Mouse (Mus musculus) left cerebral cortex, postnatal 14 days (tissue): Measurements from ENCODE around the gene Anks1b. TPM values are rescaled to one million over a fixed set of nuclear protein-coding genes. Genes with fewer than 3 reads are reported as not detected.

Experiments used
- DNase-seq, 2 experiments: peaks; one replicate each; pipeline ENCODE4 v3.0.0; 2021 to 2022; ENCODE audit warnings: low spot score in 2 of 2, mixed read lengths in 1 of 2
- intact Hi-C: fragments of 180-260 bp; cut with DNase I; formaldehyde crosslinking; loops from one replicate; pipeline ENCODE4 v1.15.1; 2025
- total RNA-seq, 2 experiments: library from RNA; stranded (reverse); gene quantifications; 2 replicates each; pipeline ENCODE4 v1.2.3; 2021

Gene Anks1b
- total RNA-seq, 2 experiments from 2014 or later: 452 to 460 TPM

DNA sequence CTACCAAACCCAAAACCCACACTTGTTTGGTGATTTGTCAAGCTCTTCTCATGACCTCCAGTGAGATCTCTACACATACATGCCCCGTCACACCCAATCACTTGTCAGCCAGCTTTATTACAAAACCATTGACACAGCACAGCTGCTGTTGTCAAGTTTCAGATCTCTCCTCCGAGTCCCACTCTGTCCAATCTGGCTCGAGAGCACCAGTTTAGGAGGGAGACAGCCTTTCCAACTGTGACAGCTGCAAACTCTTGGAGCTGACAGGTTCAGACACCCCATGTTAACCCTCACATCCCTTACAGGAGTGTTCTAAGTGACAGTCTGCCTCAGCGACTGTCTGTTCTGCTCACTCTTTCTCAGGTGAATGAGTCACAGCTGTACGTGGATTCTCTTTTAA is 239.4 kb downstream of the Anks1b start:
- DNase-seq: no peak
- intact Hi-C loops: no loop called here

DNA sequence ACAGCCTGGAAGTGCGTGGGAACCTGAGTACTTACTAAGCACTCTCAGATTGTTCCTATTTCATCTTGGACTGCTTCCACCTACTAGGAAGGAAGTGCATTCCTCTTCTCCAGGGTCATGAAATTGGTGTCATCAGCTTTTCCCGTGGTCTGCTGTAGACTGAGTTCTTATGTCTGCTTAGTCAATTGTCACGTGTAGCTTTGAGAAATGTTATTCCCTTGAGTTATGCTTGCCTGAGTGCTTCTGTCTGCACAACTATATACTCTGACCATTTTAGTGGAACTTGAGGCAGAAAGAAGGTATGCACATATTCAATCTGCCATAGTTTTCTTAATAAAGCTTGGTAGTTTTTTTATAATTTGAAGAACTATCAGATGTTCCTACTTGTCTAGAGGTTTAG is 243.6 kb downstream of the Anks1b start:
- intact Hi-C loops: no loop called here
- DNase-seq: no peak

DNA sequence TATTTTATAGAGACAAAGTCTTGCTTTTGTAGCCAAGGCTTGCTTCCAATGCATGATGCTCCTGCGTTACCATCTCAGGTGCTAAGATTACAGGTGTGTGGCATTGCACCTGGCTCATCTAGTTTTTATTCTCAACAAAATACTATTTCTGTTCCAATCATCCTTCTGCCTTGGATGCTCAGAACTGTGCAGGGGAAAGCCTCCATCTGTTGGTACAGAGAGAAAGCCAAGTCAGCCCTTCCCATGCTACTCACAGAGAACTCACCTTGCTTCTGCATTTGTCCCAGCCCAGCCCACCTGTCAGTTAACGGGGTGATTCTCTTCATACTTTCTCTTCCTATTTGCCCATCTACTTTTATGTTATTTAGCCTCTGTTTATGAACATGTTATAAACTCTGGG is 244.5 kb downstream of the Anks1b start:
- intact Hi-C loops: no loop called here
- no peak for DNase-seq

DNA sequence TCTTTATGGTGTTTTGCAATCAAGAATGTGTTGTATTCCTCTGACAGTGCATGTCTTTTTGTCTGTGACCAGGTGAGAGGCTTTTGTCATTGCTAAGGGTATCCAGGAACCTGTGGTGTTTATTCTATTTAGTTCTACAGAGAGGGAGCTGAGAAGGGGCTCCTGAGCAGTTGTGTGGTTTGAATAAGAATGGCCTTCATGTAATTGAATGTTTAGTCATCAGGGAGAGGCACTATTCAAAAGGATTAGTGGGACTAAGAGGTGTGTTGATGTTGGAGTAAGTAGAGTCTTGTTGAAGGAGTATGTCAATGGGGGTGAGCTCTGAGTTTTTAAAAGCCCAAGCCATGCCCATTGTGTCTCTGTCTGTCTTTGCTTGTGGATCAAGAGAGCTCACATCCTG is 264.2 kb downstream of the Anks1b start:
- DNase-seq: no peak
- intact Hi-C loops: no loop called here

DNA sequence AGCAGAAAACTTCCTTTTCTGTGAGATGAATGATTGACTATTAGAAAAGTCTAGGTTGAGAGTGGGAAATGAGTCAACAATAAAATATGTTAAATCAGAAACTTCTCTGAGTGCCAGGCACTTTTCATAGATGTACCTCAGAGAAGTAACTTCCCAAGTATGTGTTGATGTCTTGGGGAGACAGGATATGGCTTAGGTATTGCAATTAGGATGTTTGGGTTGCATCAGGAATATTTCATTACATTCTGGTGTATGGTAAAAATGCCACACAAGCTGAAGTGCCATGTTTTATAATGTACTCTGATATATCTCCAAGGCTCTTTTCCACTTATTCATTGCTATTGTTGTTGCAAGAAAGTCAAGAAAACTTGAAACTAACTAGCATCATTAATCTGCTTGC is 267.6 kb downstream of the Anks1b start:
- intact Hi-C loops: no loop called here
- DNase-seq: no peak

DNA sequence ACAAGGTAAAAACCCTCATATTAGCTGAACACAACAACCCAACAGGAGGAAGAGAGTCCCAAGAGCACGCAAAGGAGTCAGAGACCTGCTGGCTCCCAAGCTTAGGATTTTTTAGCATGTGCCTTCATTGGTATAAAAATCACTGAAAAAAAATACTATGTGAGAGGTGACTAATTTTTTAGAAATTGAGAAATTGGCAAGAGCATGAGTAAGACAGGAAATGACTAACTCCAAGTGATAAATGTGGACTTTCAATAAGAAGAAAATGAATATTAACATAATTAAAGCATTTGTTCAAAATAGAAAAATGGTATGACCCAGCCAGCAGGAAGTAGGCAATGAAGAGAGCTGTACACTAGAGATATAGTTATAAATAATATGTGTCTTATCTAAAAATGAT is 271.1 kb downstream of the Anks1b start:
- no peak for DNase-seq
- intact Hi-C loops: no loop called here

DNA sequence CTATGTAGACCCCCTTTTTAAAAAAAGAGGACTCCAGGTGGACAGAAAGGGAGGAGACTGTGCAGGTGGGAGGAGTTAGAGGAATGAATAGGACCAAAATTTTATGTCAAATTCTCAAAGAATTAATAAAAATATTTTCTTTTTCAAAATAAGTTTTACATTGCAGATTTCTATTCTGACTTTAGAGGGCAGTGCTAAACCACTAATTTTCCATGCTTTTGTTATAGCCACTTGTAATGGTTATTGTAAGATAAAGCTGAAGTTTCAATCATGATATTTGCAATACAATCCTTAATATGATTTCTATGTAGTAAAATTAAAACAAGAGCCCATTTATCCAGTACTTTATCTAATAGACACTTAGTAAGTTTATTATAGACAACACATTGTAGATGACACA is 278.2 kb downstream of the Anks1b start:
- DNase-seq: no peak
- intact Hi-C loops: loop anchor here (2.0 to 10.0 kb wide), 2 partner anchors 433 to 539 kb away; no protein-coding TSS in a partner anchor

DNA sequence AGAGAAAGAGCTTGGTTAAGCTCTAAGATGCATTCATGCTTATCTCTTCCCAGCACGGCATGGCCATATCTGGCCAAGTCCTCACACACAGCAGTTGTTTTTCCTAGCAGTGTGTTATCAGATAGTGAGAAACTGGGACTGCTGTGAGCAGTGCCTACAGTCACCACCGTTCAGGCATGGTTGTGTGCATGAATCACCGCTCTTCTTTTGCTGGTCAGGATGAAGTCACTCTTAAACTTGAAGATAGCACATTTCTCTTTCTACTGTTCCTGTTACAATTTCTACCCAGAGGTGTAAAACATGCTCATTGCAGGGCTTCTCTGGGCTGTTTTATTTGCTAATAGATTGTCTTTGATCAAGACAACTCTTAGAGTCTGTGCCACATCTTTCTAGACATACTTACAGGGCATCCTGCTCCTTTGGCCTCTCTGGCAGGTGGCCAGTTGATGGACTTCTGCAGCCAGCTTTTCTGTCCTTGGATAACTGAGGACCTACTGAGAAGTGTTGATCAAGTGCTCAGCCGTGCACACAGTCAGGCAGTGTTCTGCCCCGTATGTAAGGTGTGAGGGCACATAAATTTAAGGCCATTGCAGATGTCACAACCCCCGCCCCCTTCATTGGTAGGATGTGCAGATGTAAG is 296.8 kb downstream of the Anks1b start:
- DNase-seq: peak in 1 of 2 experiments; percentile 7
- intact Hi-C loops: no loop called here

DNA sequence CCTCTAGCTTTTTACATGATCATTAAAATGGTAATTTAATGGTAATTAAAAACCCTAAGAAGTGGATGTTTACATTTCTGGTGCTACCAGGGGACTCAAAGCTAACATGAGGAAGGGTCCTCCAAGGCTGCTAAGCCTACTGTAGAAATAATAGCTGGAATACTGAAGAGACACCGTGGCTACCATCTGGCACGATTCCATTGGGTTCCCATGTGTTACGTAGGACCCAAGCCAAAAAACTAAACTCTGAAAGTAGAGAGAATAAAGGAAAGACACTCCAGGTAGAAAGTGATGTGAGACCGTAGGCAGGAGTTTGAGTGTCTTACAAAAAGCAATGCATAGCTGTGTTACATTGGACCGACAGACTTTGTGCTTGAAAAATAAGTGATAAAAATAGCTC is 317.1 kb downstream of the Anks1b start:
- intact Hi-C loops: no loop called here

DNA sequence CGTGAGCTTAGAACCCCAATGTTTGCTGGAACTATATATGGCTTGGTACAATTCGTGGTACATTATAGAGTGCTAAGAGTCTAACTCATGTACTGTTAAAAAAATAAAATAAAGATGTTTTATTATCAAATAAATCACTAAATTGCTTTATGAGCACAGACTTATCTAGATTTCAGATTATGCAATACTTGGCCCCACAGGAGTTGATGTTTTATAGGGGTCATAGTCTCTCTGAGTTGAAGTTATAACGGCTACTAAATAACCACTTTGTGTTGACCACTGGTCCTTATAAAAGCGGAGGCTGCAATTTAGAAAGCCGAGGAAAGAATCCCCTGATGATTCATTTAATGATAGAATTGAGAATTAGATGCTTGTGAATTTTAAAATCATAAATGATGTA is 323.6 kb downstream of the Anks1b start:
- intact Hi-C loops: no loop called here
- DNase-seq: no peak

More for the DNA sequence above, 317.1 kb downstream of the Anks1b start:
- DNase-seq: no peak

DNA sequence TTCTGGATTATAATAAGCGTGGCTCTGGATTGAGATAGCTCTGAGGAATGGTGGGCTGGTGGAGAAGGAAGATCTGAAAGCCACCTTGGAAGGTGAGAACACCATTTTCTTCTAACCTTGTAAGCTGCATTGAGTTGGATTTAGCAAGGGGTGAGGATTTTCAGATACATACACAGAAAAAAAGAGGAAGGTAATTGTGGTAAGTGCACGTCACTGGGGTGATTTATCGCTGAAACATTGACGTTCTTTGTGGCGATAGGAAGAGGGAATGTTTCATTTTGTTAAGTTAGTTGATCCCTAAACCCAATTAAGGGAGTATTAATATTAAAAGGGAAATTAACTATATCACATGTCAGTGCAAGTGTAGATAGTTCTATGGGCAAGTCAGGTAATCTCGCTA is 336.7 kb downstream of the Anks1b start:
- DNase-seq: no peak
- intact Hi-C loops: no loop called here

DNA sequence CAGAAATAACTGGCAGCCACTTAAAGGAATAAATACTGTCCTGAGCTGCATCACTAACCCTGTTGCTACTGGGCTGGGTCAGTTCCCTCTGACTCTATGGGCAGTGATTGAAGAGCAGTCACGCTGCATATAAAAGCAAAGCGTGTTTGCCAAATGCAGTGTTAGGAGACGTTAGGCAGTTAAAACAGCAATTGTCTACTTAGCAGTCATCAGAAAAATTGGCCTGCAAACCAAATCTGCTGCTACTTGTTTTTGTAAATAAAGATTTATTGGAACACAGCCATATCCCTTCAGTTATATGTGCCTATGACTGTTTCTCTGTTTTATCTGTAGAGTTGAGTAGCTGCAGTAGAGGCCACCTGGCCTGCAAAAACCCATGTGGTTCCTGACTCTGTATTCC is 347.2 kb downstream of the Anks1b start:
- intact Hi-C loops: no loop called here
- DNase-seq: no peak

DNA sequence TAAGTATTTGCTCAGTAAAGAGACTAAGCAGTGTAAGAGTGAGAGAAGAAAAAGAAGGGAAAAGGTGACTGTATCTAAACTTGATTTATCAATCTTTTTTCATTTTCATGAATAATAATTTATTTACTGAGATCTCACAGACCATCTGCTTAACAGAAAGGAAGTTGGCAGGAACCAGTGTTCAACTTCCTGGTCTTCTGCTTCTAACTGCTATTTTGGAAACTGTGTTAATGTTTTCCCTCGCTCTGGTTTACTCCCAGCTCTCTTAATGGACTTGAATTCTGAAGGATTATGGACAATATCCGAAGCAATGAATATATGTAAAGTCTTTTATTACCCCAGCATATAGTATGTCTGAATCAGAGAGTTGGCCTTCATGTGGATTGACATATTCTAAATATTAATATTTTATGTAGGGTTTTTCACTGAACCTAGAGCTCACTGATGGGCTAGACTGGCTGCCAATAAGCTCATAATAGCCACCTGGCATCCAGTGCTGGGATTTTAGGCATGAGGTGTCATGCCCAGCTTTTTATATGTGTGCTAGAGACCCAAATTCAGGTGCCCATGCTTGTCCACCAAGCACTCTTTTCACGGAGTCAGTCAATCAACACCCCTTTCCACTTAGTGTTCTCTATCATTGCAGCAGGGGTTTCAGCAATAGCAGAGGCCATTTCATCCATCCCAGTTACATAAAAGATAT is 349.6 kb downstream of the Anks1b start:
- intact Hi-C loops: no loop called here
- DNase-seq: no peak

DNA sequence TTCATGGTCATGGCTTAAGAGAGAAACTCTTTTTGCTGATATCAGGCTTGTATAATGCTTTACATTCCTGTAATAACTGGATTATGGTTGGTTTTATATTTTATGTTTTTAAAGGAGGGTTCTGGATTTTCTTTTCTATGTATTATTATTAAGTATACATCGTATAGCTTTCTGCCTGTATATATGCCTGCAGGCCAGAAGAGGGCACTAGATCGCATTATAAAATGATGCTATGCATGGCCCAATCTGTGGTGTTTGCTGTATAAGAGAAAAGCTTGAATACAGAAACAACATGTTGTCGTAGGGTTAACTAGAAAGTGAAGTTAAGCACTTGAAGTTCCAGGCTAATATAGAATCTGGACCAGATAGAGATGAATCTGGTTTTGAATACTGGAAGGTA is 362.0 kb downstream of the Anks1b start:
- intact Hi-C loops: loop anchor here (10.0 kb wide), 1 partner anchor 1840 kb away; no protein-coding TSS in a partner anchor
- DNase-seq: no peak

DNA sequence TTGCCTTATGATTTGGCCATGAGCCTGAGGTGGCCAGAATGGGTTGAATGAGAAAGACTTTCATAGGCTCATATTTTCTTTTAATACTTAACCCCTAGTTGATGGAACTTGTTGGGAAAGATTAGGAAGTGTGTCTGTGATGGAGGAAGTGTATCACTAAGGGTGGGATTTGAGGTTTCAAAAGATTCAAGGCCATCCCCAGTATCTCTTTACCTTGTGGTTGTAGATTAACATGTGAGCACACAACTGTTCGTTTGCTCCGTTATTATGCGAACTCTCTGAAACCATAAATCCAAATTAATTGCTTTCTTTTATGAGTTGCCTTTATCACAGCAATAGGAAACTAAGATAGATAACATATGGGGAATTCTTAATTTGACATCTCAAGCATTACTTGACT is 364.0 kb downstream of the Anks1b start:
- intact Hi-C loops: loop anchor here (10.0 kb wide), 1 partner anchor 1842 kb away; no protein-coding TSS in a partner anchor
- DNase-seq: no peak

DNA sequence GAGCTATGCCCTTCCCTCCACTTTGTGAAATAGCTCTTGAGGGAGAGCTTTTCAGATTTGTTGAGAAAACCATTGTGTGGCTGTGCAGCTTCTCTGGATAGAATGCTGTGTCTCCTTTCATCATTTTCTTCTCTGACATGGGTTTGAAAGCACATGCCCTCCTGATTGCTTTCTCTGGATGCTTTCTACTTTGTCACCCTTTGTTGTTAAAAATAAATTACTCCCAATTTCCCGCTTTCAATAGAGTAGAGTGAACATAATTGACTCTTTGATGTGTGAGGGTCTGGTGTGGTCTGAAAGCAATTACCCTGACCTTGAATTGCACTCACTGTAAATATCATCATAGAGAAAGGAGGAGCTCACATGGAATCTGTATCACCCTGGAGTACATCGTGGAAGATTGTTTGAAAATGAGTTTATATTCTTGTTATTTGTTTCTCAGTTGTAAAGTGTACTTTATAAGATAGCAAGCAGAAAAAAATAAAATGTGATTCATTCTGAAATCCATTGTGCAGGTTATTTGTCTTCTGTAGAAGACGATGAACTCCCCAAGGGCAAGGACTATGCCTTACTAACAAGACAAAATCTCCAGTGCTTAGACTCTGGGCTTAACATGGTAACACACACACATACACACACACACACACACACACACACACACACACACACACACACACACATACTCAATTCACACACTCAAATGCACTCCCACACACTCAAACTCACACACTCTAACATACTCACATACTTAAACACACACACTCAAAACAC is 385.8 kb downstream of the Anks1b start:
- intact Hi-C loops: no loop called here

DNA sequence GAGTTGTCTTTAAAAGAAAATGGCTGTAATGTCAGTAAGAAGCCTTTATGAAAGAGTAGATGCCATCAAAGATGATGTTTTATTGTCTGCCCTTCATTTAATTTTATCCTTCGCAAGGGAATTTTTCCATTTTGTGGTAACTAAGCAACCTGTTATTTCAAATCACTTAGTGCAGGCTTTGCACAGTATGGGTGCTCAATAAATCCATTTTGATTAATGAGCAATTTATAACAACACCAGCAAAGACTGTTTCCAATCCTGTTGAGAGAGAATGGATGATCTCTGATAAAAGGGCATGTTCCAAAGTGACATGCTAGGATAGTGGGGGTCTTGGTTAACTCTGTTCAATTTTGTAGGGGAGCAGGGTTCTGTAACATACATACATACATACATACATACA is 398.0 kb downstream of the Anks1b start:
- intact Hi-C loops: no loop called here
- DNase-seq: no peak

More for the DNA sequence above, 385.8 kb downstream of the Anks1b start:
- no peak for DNase-seq

DNA sequence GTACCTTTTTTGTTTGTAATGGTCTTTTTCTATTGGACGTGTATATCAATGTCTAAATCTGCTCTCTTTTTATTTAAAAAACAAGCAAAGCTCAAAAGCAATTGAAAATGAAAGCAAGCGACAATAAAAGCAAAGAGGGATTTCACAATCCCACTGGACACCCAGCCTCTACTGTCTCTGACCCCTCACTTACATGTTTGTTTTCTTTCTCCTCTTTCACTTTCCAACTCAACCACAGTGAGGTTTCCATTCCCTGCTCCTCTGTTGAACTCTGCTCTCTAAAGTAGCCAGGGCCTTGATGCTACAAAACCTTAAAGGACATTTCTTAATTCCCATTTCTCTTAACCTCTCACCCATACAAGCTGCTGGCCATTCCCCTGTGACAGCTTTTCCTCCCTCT is 400.0 kb downstream of the Anks1b start:
- intact Hi-C loops: no loop called here
- DNase-seq: no peak

DNA sequence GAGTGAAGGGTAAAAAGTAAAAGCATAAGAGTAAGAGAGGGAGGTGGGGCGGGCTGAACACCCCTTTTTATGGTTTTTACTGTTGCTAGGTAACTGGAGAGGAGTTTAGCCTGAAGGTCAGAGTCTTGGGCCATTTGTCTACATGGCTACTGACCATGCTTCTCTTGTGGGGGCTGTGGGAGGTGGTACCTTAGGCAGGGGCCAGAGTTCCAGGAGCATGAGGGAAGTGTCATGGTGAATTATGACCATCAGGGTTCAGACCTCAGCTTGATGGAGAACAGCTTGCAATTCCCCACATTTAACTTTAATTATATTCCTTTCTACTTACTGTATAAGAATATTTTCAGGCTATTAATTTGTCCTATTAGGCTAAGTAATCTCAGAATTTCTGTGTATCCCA is 413.3 kb downstream of the Anks1b start:
- DNase-seq: no peak
- intact Hi-C loops: no loop called here

DNA sequence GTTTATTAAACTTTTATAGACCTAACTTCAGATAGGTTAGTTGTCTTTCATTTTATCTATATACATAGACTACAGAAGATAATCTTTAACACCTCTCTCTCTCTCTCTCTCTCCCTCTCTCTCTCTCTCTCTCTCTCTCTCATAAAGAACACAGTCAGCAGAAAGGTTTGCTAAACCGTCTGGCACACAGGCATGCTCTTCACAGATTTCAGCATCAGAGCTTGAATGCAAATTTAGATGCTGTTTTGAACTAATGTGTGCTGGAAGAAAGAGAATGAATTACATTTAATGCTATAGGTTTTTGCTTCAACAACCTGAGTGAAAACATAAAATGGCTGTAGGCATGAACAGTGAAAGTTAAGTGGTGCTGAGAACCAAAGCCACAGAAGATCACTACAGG is 429.9 kb downstream of the Anks1b start:
- intact Hi-C loops: no loop called here
- DNase-seq: no peak

DNA sequence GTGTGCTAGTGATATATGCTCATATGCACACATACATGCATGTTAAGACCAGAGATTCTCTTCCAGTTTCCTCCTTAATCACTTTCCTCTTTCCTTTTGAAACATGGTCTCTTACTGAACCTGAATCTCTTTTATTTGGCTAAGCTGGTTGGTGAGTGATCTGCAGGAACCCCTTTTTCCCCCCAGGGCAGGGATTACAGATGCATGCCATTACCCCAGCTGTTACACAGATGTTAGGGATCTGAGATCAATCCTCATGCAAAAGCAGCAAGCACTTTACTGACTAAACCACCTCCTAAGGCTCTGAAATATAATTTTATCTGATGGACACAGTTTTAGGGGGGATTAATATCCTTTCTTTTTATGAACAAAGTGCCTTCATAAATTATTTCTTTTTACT is 432.8 kb downstream of the Anks1b start:
- intact Hi-C loops: no loop called here
- DNase-seq: no peak
